Mouse (Mus musculus) central nervous system, embryonic 14 days (tissue): ENCODE measurements around the gene Pou3f4. TPM values are rescaled to one million over a fixed set of nuclear protein-coding genes. Genes with fewer than 3 reads are reported as not detected.

Experiments
- polyA plus RNA-seq: library from polyadenylated mRNA; depleted of rRNA; stranded (reverse); fragments of >200 nt; gene quantifications from 2 replicates; pipeline ENCODE4 v1.2.3, GENCODE M21; 2012; rRNA removed

Gene Pou3f4
- polyA plus RNA-seq: 35.9 and 37.6 TPM in 2 replicates

DNA sequence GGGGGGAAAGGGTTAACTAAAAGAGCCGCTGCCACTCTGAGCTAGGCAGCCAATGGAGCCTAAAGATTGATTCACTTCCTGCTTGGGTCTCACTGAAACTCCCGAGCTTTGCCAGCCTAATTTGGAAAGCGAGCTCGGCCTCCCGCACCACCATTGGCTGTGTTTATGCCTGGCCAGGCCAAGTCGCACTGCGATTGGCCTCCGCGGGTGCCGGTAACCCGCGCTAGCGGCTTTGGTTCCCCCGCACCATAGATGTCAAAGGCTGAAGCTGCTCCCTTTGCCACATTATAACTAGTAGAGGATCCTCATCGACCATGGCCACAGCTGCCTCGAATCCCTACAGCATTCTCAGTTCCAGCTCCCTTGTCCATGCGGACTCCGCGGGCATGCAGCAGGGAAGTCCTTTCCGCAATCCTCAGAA, at the start of gene Pou3f4:
Gene Pou3f4 (plus strand): TSS at position 130 of the 421 bp plus-strand sequence.

